In the genomic region with DNA sequence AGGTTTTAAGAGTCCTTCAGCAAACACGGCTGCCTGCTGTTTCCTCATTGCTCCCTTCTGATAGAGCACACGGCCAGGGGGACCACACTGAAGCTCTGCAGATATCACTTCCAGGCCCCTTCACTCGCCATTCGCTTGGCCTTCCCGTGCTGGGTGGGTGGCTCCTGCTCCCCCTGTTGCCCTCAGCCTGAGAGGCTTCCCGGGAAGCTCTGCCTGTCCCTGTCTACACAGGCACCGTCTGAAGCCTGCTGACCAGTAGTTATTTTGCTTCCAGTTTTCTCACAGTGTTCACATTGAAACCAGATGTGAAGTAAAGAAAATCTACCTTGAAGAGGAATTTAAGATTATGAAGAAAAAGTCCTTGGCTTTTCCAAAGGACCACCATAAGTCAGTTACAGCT, we compare ENCODE assay signal across 45 mouse cellular contexts. TPM values are rescaled to one million over a fixed set of nuclear protein-coding genes. Genes with fewer than 3 reads are reported as not detected.
"Had no signal": no experiment of that assay in that cellular context is flagged by ENCODE, and none has a peak within 500 bp of the region (broad histone marks: within the 10 kb centered on the region; RNA-seq: fewer than 3 reads in every experiment).

No protein-coding gene starts in this region.

- H3K4me2 ChIP-seq: heart, embryonic 11.5 days; heart, embryonic 12.5 days; heart, embryonic 13.5 days; heart, embryonic 15.5 days; hindbrain, embryonic 12.5 days; hindbrain, embryonic 13.5 days; hindbrain, embryonic 14.5 days; hindbrain, embryonic 15.5 days; intestine, embryonic 15.5 days; kidney, embryonic 15.5 days had no signal

- H3K9me3 ChIP-seq: heart, embryonic 10.5 days; heart, embryonic 12.5 days; heart, embryonic 13.5 days; heart, embryonic 15.5 days; hindbrain, embryonic 10.5 days; hindbrain, embryonic 12.5 days; hindbrain, embryonic 13.5 days; hindbrain, embryonic 15.5 days; intestine, embryonic 15.5 days; kidney, embryonic 15.5 days had no signal

- H3K4me1 ChIP-seq: heart, embryonic 10.5 days; heart, embryonic 12.5 days; heart, embryonic 13.5 days; heart, embryonic 15.5 days; hindbrain, embryonic 10.5 days; hindbrain, embryonic 12.5 days; hindbrain, embryonic 13.5 days; hindbrain, embryonic 15.5 days; intestine, embryonic 15.5 days; kidney, embryonic 15.5 days had no signal

- ATAC-seq: hindbrain, embryonic 16.5 days; hindbrain, postnatal 0 days; inflammation-experienced regulatory T-cells, adult 6 months; intestine, embryonic 15.5 days; intestine, embryonic 16.5 days; intestine, postnatal 0 days had no signal

- DNase-seq: heart, postnatal 10 days; heart, postnatal 14 days; heart, postnatal 36 days; kidney, adult 11 months; kidney, adult 18-20 months; kidney, adult 2 months; kidney, adult 8-10 months; kidney, adult 9 months; kidney, postnatal 10 days; kidney, postnatal 14 days; kidney, postnatal 25 days; kidney, postnatal 36 days; kidney, postnatal 4 days; layer of hippocampus, adult 9-11 months; layer of hippocampus, postnatal 36 days had no signal

- H3K27me3 ChIP-seq: heart, embryonic 12.5 days; heart, embryonic 13.5 days; heart, embryonic 15.5 days; hindbrain, embryonic 12.5 days; hindbrain, embryonic 13.5 days; hindbrain, embryonic 15.5 days; intestine, embryonic 15.5 days; kidney, embryonic 15.5 days had no signal

- H3K9ac ChIP-seq: heart, embryonic 12.5 days; heart, embryonic 13.5 days; heart, embryonic 15.5 days; hindbrain, embryonic 12.5 days; hindbrain, embryonic 13.5 days; hindbrain, embryonic 14.5 days; hindbrain, embryonic 15.5 days; intestine, embryonic 15.5 days; kidney, embryonic 15.5 days had no signal

- H3K27ac ChIP-seq: heart, embryonic 10.5 days; heart, embryonic 13.5 days; heart, embryonic 15.5 days; hindbrain, embryonic 10.5 days; hindbrain, embryonic 12.5 days; hindbrain, embryonic 13.5 days; hindbrain, embryonic 14.5 days; hindbrain, embryonic 15.5 days; hindbrain, postnatal 0 days; intestine, embryonic 15.5 days; kidney, embryonic 15.5 days; kidney, postnatal 0 days; layer of hippocampus, adult 2 months had no signal

- H3K4me3 ChIP-seq: heart, embryonic 10.5 days; heart, embryonic 12.5 days; heart, embryonic 13.5 days; heart, embryonic 15.5 days; hindbrain, embryonic 10.5 days; hindbrain, embryonic 12.5 days; hindbrain, embryonic 13.5 days; hindbrain, embryonic 15.5 days; intestine, embryonic 15.5 days; kidney, embryonic 15.5 days; layer of hippocampus, adult 2 months had no signal

RNA-seq across cellular contexts. Expression of a gene that starts 34.3 kb away (rescaled TPM):
- total RNA-seq: heart, adult 8-10 months; heart, postnatal 10 days; heart, postnatal 14 days; heart, postnatal 25 days; heart, postnatal 36 days; hematopoietic stem cell, adult 5-6 weeks; layer of hippocampus, adult 18-20 months; layer of hippocampus, adult 2 months; layer of hippocampus, postnatal 25 days; layer of hippocampus, postnatal 36 days had no signal
- polyA plus RNA-seq: heart, embryonic 11.5 days; heart, embryonic 12.5 days; heart, embryonic 13.5 days; heart, embryonic 14.5 days; heart, embryonic 15.5 days; heart, postnatal 0 days; inflammation-experienced regulatory T-cells, adult 6 months; intestine, embryonic 14.5 days; intestine, embryonic 15.5 days; intestine, postnatal 0 days; kidney, adult 2 months; kidney, embryonic 16.5 days; large intestine, adult 2 months had no signal

RNA-seq across cellular contexts. Expression of a gene that starts 56.1 kb away (rescaled TPM):
- total RNA-seq: heart, adult 8-10 months; heart, postnatal 10 days; heart, postnatal 14 days; heart, postnatal 25 days; heart, postnatal 36 days; hematopoietic stem cell, adult 5-6 weeks had no signal
- polyA plus RNA-seq: heart, embryonic 14.5 days; heart, embryonic 16.5 days; intestine, postnatal 0 days had no signal
